Mouse (Mus musculus) forelimb bud, embryonic 11.5 days (tissue): ENCODE measurements at regions not wholly inside any gene's neighbourhood (a gene's known extent, or its start where the extent isn't known, plus 50 kb on each side); places are given as distances from the start of the nearest gene placed in this dataset.
A peak's percentile ranks its signal among the peaks of the same experiment; 100 is the strongest.

ENCODE experiments used
- DNase-seq: peaks from one replicate; pipeline ENCODE4 v3.0.0-alpha.2; 2012; ENCODE audit warnings: low read depth, low spot score

DNA sequence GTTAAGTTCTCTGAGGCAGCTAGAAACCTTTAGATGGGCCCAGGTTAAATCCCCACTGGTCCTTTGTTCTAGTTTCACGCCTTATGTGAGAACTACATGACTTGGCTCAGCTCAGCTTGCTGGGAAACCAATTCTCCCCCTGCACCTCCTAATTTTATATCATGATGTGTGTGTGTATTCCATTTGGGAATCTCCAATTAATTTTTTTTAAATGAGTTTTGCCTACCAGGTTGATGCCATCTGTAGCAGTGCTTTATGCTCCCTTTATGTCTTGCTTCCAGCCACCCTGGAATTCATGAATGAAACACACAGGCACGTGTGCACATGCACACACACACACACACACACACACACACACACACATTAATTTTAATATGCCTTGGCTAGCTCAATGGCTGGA lies 180.0 kb upstream of the Gli3 start:
- no peak for DNase-seq

- no peak for DNase-seq
Observed at GRCm38 (mm10) chr13:15298457-15298856, 164.6 kb upstream of the Gli3 start.

DNA sequence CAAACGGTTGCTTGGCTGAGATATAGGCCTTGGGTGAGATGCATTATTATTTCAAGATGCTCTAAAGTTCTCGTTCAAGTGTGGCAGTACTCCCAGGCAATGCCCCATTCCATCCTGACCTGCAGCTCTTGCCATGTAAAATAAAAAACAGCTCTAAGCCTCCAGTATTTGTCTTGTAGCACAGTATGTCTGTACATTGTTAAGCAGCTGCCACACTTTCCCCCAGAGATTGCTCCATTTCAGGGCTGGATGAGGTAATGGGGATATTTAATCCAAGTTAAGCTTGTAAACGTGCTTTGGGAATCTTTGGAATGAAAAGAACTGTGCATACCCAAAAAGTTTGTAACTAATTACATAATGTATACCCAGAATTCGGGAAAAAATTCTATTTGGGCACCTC lies 137.6 kb upstream of the Gli3 start:
- DNase-seq, result no peak

DNA sequence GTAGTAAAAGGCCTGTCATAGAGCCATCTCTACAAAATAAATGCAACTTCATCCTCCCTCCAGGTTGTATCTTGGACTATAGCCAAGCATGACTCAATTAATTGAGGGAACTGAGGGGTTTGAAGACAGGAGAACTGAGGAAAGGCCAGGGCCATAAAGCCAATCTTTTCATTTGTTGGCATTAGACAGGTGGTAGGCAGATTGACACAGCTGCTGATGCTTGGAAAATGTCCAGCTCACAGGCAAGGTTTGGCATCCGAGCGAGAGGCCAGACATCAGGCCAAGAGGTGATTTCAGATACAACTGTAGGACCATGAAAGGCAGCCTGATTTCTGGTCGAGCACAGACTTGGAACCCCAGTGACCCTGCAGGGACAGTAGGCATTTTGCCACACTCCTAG lies 136.9 kb upstream of the Gli3 start:
- no peak for DNase-seq

- no peak for DNase-seq
Observed at GRCm38 (mm10) chr13:15329561-15329960, 133.5 kb upstream of the Gli3 start.

DNA sequence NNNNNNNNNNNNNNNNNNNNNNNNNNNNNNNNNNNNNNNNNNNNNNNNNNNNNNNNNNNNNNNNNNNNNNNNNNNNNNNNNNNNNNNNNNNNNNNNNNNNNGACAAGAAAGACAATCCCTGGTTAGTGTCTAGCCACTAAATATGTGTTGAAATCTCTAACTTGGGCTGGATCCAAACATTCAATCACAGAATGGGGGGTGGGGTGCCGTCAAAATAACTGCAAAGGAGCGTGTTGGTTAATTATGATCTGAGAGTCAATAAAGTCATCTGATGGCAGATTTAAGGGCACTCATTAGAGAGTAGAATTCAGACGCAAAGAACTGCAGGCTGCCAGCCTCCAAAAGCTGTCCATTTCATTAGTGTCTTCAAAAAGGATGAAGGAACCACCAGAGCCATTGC lies 119.6 kb upstream of the Gli3 start:
- peak; percentile 75 for DNase-seq

DNA sequence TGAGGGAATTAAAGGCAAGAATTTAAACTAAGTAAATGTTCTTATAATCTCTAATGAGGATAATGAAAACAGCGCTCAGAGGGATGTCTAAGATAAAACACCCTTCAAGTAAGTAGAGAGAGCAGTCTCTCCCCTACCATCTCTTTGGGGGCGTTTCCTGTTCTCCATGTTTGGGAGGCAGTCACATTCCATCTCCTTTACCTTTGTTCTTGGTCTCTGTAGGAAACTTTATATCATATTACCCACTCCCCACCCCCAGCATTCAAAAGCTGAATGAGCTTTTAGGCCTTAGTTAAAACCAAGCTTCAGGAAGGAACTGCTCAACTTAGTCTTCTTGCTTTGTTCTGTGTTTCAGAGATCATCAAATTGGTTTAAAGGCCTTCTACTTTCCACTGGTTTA lies 116.2 kb upstream of the Gli3 start:
- DNase-seq, result peak; percentile 37

- DNase-seq, result no peak
Observed at GRCm38 (mm10) chr13:15366437-15366836, 96.6 kb upstream of the Gli3 start.

GRCm38 (mm10) chr13:15380081-15380480 lies 83.0 kb upstream of the Gli3 start:
- no peak for DNase-seq

- peak; percentile 67 for DNase-seq
Observed at GRCm38 (mm10) chr13:15395249-15395648, 67.8 kb upstream of the Gli3 start.

DNA sequence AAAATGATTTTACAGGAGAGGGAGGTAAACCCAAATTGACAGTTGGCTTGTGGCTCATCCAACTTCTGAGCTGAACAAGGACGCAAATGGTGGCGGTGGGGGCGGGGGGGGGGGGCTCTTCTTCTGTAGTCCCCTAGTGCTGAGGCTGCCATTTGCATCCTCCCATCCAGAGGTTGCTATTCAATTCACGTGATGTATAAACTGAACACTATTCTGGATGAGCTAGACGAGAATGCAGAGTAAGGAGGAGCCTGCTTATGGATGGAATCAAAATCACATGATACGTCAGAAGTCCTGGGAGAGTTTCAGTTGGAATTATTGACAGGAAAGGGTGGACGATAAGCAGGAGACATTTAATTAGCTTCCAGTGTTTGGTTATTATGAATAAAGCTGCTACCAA lies 67.3 kb upstream of the Gli3 start:
- no peak for DNase-seq

GRCm38 (mm10) chr13:15398677-15399076 lies 64.4 kb upstream of the Gli3 start:
- no peak for DNase-seq
